Mouse (Mus musculus): ENCODE results near the gene Gm5796. TPM values are rescaled to one million over a fixed set of nuclear protein-coding genes. Genes with fewer than 3 reads are reported as not detected.
"Not testable (repeated sequence)": the region's sequence is repeated elsewhere in the genome, so short reads cannot be mapped to it uniquely, and the experiment has no call there.

Gene Gm5796
- total RNA-seq (2015; ENCODE audit: low replicate concordance) = not detected in 2 replicates
- total RNA-seq (2017; ENCODE audit: low replicate concordance) = not detected in 2 replicates

DNA sequence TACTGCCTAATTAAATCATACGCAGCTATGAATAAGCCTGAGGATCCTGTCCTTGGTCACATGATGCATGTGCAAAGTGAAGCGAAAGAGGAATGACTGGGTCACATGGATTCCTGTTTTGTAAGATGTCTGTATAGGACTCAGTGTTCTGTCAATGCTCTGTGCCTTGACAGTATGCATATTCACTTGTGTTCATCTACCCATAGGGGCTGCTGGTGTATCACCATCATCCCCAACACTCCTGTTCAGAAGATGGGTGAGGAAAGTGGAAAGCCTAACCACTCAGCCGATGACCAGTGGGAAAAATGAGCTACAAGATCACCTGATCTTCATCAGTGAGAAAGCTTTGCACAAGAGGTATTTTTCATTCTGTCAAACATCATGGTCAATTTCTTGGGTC, at the start of gene Gm5796:
Gm5796 (plus strand) TSS at position 301 of the 400 bp plus-strand sequence.
- not testable (repeated sequence) for ATAC-seq (replicated peaks; ENCODE audit: low FRiP score, poor library complexity, severe bottlenecking)

DNA sequence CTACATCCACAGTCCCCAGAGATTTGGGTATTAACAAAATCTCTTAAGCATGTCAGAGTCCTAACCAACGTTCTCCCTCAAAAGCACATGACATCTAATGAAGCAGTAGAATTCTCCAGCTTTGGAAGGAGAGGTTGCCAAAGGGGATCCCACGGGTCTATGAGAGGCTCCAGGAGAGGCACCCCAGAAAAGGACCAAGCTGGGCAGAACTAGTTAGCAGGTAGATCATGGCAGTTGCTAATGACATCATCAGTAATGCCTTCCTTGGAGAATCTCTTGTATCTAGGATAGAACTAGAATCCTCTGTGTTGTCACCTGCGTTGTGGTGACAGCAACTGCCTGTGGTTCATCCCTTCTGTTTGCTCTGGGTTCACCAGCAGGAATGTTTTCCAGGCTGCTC, 25.6 kb upstream of the Gm5796 start, which contains the start of gene Gm3099:
Gm3099 (plus strand) TSS at position 301 of the 400 bp plus-strand sequence.
- ATAC-seq (replicated peaks; ENCODE audit: low FRiP score, poor library complexity, severe bottlenecking) = not testable (repeated sequence)

DNA sequence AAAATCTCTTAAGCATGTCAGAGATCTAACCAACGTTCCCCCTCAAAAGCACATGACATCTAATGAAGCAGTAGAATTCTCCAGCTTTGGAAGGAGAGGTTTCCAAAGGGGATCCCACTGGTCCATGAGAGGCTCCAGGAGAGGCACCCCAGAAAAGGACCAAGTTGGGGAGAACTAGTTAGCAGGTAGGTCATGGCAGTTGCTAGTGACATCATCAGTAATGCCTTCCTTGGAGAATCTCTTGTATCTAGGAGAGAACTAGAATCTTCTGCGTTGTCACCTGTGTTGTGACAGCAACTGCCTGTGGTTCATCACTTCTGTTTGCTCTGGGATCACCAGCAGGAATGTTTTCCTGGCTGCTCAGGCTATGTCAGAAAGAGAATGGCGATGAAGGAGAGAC, 60.1 kb downstream of the Gm5796 start, which contains the start of gene Gm3115:
Gm3115 (plus strand) TSS at position 301 of the 400 bp plus-strand sequence.
- not testable (repeated sequence) for ATAC-seq (replicated peaks; ENCODE audit: low FRiP score, poor library complexity, severe bottlenecking)

Other genes starting within 250 kb of the Gm5796 start
- not detected in 2 replicates for gene Gm3002, start 213.9 kb upstream of the Gm5796 start, total RNA-seq (2015; ENCODE audit: low replicate concordance)
- gene Gm3002, start 213.9 kb upstream of the Gm5796 start, total RNA-seq (2017; ENCODE audit: low replicate concordance) = not detected in 2 replicates
- gene Gm3033, start 177.7 kb upstream of the Gm5796 start, total RNA-seq (2015; ENCODE audit: low replicate concordance) = not detected in 2 replicates
- gene Gm3033, start 177.7 kb upstream of the Gm5796 start, total RNA-seq (2017; ENCODE audit: low replicate concordance) = not detected in 2 replicates
- not detected in 2 replicates for gene Gm2916, start 139.8 kb upstream of the Gm5796 start, total RNA-seq (2015; ENCODE audit: low replicate concordance)
- not detected in 2 replicates for gene Gm2916, start 139.8 kb upstream of the Gm5796 start, total RNA-seq (2017; ENCODE audit: low replicate concordance)
- not detected in 2 replicates for gene Gm3029, start 92.2 kb upstream of the Gm5796 start, total RNA-seq (2015; ENCODE audit: low replicate concordance)
- gene Gm3029, start 92.2 kb upstream of the Gm5796 start, total RNA-seq (2017; ENCODE audit: low replicate concordance) = not detected in 2 replicates
- not detected in 2 replicates for gene Gm3095, start 60.4 kb upstream of the Gm5796 start, total RNA-seq (2015; ENCODE audit: low replicate concordance)
- gene Gm3095, start 60.4 kb upstream of the Gm5796 start, total RNA-seq (2017; ENCODE audit: low replicate concordance) = not detected in 2 replicates
- not detected in 2 replicates for gene Gm3099, start 25.5 kb upstream of the Gm5796 start, total RNA-seq (2015; ENCODE audit: low replicate concordance)
- not detected in 2 replicates for gene Gm3099, start 25.5 kb upstream of the Gm5796 start, total RNA-seq (2017; ENCODE audit: low replicate concordance)
- gene Gm3115, start 60.2 kb downstream of the Gm5796 start, total RNA-seq (2015; ENCODE audit: low replicate concordance) = not detected in 2 replicates
- not detected in 2 replicates for gene Gm3115, start 60.2 kb downstream of the Gm5796 start, total RNA-seq (2017; ENCODE audit: low replicate concordance)
- gene Gm8108, start 86.6 kb downstream of the Gm5796 start, total RNA-seq (2015; ENCODE audit: low replicate concordance) = not detected in 2 replicates
- not detected in 2 replicates for gene Gm8108, start 86.6 kb downstream of the Gm5796 start, total RNA-seq (2017; ENCODE audit: low replicate concordance)
- gene Gm3127, start 141.1 kb downstream of the Gm5796 start, total RNA-seq (2015; ENCODE audit: low replicate concordance) = not detected in 2 replicates
- gene Gm3127, start 141.1 kb downstream of the Gm5796 start, total RNA-seq (2017; ENCODE audit: low replicate concordance) = not detected in 2 replicates
- not detected in 2 replicates for gene Gm2974, start 158.6 kb downstream of the Gm5796 start, total RNA-seq (2015; ENCODE audit: low replicate concordance)
- gene Gm2974, start 158.6 kb downstream of the Gm5796 start, total RNA-seq (2017; ENCODE audit: low replicate concordance) = not detected in 2 replicates
- not detected in 2 replicates for gene Gm3138, start 225.7 kb downstream of the Gm5796 start, total RNA-seq (2015; ENCODE audit: low replicate concordance)
- gene Gm3138, start 225.7 kb downstream of the Gm5796 start, total RNA-seq (2017; ENCODE audit: low replicate concordance) = not detected in 2 replicates